Mouse (Mus musculus): ENCODE data around the gene Tom1l2.

- no peak for TF ChIP-seq CTCF (IDR thresholded peaks at IDR 0.05; ENCODE audit: borderline replicate concordance, insufficient read depth, low read depth, low read length)
- TF ChIP-seq POLR2A (IDR thresholded peaks at IDR 0.05; ENCODE audit: borderline replicate concordance, insufficient read depth, low read length), result no peak
These were observed 103.9 kb downstream of the Tom1l2 start for GRCm38 (mm10) chr11:60248596-60249404.
